Mouse (Mus musculus) heart, adult 9 months (tissue): ENCODE data around the gene Gm44965.
A peak's percentile ranks its signal among the peaks of the same experiment; 100 is the strongest.

Experiments used
- DNase-seq, 2 experiments: peaks; one replicate each; pipeline ENCODE4 v3.0.0; 2022; ENCODE audit warnings: low spot score in 2 of 2

The Gm44965 gene

GRCm38 (mm10) chr6:48593158-48594042 lies at the start of gene Gm44965, which contains the start of gene Repin1:
Gm44965 (plus strand) TSS chr6:48593941.
Repin1 (plus strand) TSS chr6:48593883.
- DNase-seq, result peak; percentile 93 to 95

GRCm38 (mm10) chr6:48545251-48545650 lies 48.5 kb upstream of the Gm44965 start:
- DNase-seq, result no peak

GRCm38 (mm10) chr6:48546271-48546670 lies 47.5 kb upstream of the Gm44965 start:
- no peak for DNase-seq

- DNase-seq, result peak; percentile 70 to 75
These were observed 46.9 kb upstream of the Gm44965 start for GRCm38 (mm10) chr6:48546858-48547257.

- no peak for DNase-seq
These were observed 45.4 kb upstream of the Gm44965 start for GRCm38 (mm10) chr6:48548314-48548713.

GRCm38 (mm10) chr6:48552918-48553317 lies 40.8 kb upstream of the Gm44965 start:
- DNase-seq, result no peak

- DNase-seq, result no peak
These were observed 39.9 kb upstream of the Gm44965 start for GRCm38 (mm10) chr6:48553819-48554218.

- peak; percentile 94 to 98 for DNase-seq
These were observed 39.2 kb upstream of the Gm44965 start, which contains the start of gene Lrrc61 for GRCm38 (mm10) chr6:48554280-48555103. Lrrc61 (plus strand) TSS chr6:48554796.

- DNase-seq, result peak; percentile 75 to 83
These were observed 38.4 kb upstream of the Gm44965 start for GRCm38 (mm10) chr6:48555104-48555890.

GRCm38 (mm10) chr6:48555956-48556355 lies 37.8 kb upstream of the Gm44965 start:
- no peak for DNase-seq

- no peak for DNase-seq
These were observed 27.9 kb upstream of the Gm44965 start for GRCm38 (mm10) chr6:48565693-48566310.

- peak; percentile 80 to 83 for DNase-seq
These were observed 27.4 kb upstream of the Gm44965 start for GRCm38 (mm10) chr6:48566312-48566711.

- peak; percentile 71 to 73 for DNase-seq
These were observed 25.4 kb upstream of the Gm44965 start for GRCm38 (mm10) chr6:48568036-48568984.

- no peak for DNase-seq
These were observed 24.5 kb upstream of the Gm44965 start for GRCm38 (mm10) chr6:48569065-48569807.

- DNase-seq, result no peak
These were observed 21.7 kb upstream of the Gm44965 start for GRCm38 (mm10) chr6:48572014-48572413.

- peak; percentile 80 to 81 for DNase-seq
These were observed 21.1 kb upstream of the Gm44965 start, which contains the start of gene Rarres2 for GRCm38 (mm10) chr6:48572572-48573061. Rarres2 (minus strand) TSS chr6:48572789.

- peak; percentile 60 to 74 for DNase-seq
These were observed 20.5 kb upstream of the Gm44965 start for GRCm38 (mm10) chr6:48573280-48573679.

- no peak for DNase-seq
These were observed 19.8 kb upstream of the Gm44965 start for GRCm38 (mm10) chr6:48573981-48574380.

- no peak for DNase-seq
These were observed 15.0 kb upstream of the Gm44965 start for GRCm38 (mm10) chr6:48578736-48579135.
